Mouse (Mus musculus) lung, postnatal 0 days (tissue): ENCODE measurements around the gene Ggt1. TPM values are rescaled to one million over a fixed set of nuclear protein-coding genes. Genes with fewer than 3 reads are reported as not detected.

ENCODE experiments used
- ATAC-seq: fragments of 200-750 bp; cut with Nextera tagmentation; 2 replicates; pipeline ENCODE4 v1.8.0; 2017; ENCODE audit warnings: moderate library complexity
- DNase-seq: peaks from one replicate; pipeline ENCODE4 v3.0.0-alpha.2; 2016; ENCODE audit warnings: low spot score
- H3K27ac ChIP-seq: fragments of 300-500 bp; sonication (generic); 2 replicates; pipeline ENCODE4 v1.5.1; 2014; ENCODE audit warnings: antibody characterized with exemption, mild to moderate bottlenecking, low read length, mixed read lengths
- H3K27me3 ChIP-seq: fragments of 300-500 bp; sonication (generic); replicated peaks from 2 replicates; pipeline ENCODE4 v1.6.1; 2014; ENCODE audit warnings: low read length, mixed read lengths; ENCODE audit not compliant: insufficient read depth
- H3K36me3 ChIP-seq: fragments of 300-500 bp; sonication (generic); 2 replicates; pipeline ENCODE4 v1.6.1; 2014; ENCODE audit warnings: low read length, mixed read lengths; ENCODE audit not compliant: insufficient read depth
- H3K4me1 ChIP-seq: fragments of 300-500 bp; sonication (generic); 2 replicates; pipeline ENCODE4 v1.6.1; 2014; ENCODE audit warnings: antibody characterized with exemption, low read depth, low read length, mixed read lengths; ENCODE audit not compliant: insufficient read depth
- H3K4me2 ChIP-seq: fragments of 300-500 bp; sonication (generic); replicated peaks from 2 replicates; pipeline ENCODE4 v1.6.1; 2014; ENCODE audit warnings: low read depth, mild to moderate bottlenecking, low read length, moderate library complexity, mixed read lengths
- H3K4me3 ChIP-seq: fragments of 300-500 bp; sonication (generic); 2 replicates; pipeline ENCODE4 v1.5.1; 2014; ENCODE audit warnings: low read depth, low read length
- H3K9ac ChIP-seq: fragments of 300-500 bp; sonication (generic); replicated peaks from 2 replicates; pipeline ENCODE4 v1.6.1; 2014; ENCODE audit warnings: low read depth, mild to moderate bottlenecking
- H3K9me3 ChIP-seq: fragments of 300-500 bp; sonication (generic); 2 replicates; pipeline ENCODE4 v1.6.1; 2016; ENCODE audit warnings: low read length, mixed read lengths
- CTCF ChIP-seq: IDR thresholded peaks from 2 replicates; pipeline ENCODE4 v1.5.1; 2016; ENCODE audit warnings: antibody characterized with exemption, mild to moderate bottlenecking
- EP300 ChIP-seq: IDR thresholded peaks from 2 replicates; pipeline ENCODE4 v1.6.1; 2016; ENCODE audit warnings: antibody characterized with exemption, mild to moderate bottlenecking, control low read depth
- WGBS: fragments of 180-500 bp; shearing (Covaris S2); extraction: QIAGEN DNeasy Blood & Tissue Kit; methylation state at CpG from one replicate; pipeline ENCODE4 v1.1.7; 2014; 5-methylcytosine and 5-hydroxymethylcytosine counted together
- polyA plus RNA-seq: library from polyadenylated mRNA; unstranded; fragments of >200 nt; fragmentation: Nextera tagmentation; extraction: Ambion mirVana; gene quantifications from 2 replicates; pipeline ENCODE4 v1.2.1, GENCODE M21; 2015

Ggt1 gene
- polyA plus RNA-seq, 1 experiment from 2014 or later: 0.42 TPM

GRCm38 (mm10) chr10:75608975-75609374, 47.6 kb downstream of the Ggt1 start:
- H3K9ac ChIP-seq: no peak overlapping the region
- H3K36me3 ChIP-seq: no peaks in the 10 kb centered on the region
- H3K4me2 ChIP-seq: no peak overlapping the region
- no peaks in the 10 kb centered on the region for H3K27me3 ChIP-seq
- H3K4me3 ChIP-seq: no peak overlapping the region
- H3K27ac ChIP-seq: no peak overlapping the region
- H3K4me1 ChIP-seq: no peaks in the 10 kb centered on the region
- no peak for DNase-seq
- TF ChIP-seq EP300: no peak
- TF ChIP-seq CTCF: no peak
- WGBS: 89% methylated on average over 11 of the region's 11 CpGs
- H3K9me3 ChIP-seq: no peaks in the 10 kb centered on the region
- ATAC-seq: no peak

- TF ChIP-seq CTCF (no peak), EP300 (no peak)
Observed at GRCm38 (mm10) chr10:75610486-75610885, 49.1 kb downstream of the Ggt1 start.

GRCm38 (mm10) chr10:75616044-75616443, 54.6 kb downstream of the Ggt1 start:
- no peak for DNase-seq
- no peaks in the 10 kb centered on the region for H3K9me3 ChIP-seq
- WGBS: 86% methylated on average over 4 of the region's 4 CpGs
- no peak overlapping the region for H3K4me3 ChIP-seq
- H3K9ac ChIP-seq: no peak overlapping the region
- H3K4me2 ChIP-seq: no peak overlapping the region
- no peak for ATAC-seq
- H3K4me1 ChIP-seq: no peaks in the 10 kb centered on the region
- no peak for TF ChIP-seq CTCF
- no peak for TF ChIP-seq EP300
- no peak overlapping the region for H3K27ac ChIP-seq
- H3K27me3 ChIP-seq: no peaks in the 10 kb centered on the region
- no peaks in the 10 kb centered on the region for H3K36me3 ChIP-seq

More at GRCm38 (mm10) chr10:75610486-75610885, 49.1 kb downstream of the Ggt1 start:
- Histone ChIP-seq H3K4me1 (no peaks in the 10 kb centered on the region), H3K4me2 (no peak overlapping the region), H3K4me3 (no peak overlapping the region), H3K27me3 (no peaks in the 10 kb centered on the region), H3K27ac (no peak overlapping the region), H3K36me3 (no peaks in the 10 kb centered on the region), H3K9ac (no peak overlapping the region), H3K9me3 (no peaks in the 10 kb centered on the region)
- ATAC-seq: no peak
- 52% methylated on average over 7 of the region's 7 CpGs for WGBS
- no peak for DNase-seq

- no peak for TF ChIP-seq EP300
- peak; percentile 32; the same call in 1 of the 2 replicates for TF ChIP-seq CTCF
- 49% methylated on average over 3 of the region's 3 CpGs for WGBS
- Histone ChIP-seq H3K4me3 (no peak overlapping the region), H3K4me1 (no peaks in the 10 kb centered on the region), H3K9ac (no peak overlapping the region), H3K27ac (no peak overlapping the region), H3K36me3 (no peaks in the 10 kb centered on the region), H3K4me2 (no peak overlapping the region), H3K9me3 (no peaks in the 10 kb centered on the region), H3K27me3 (no peaks in the 10 kb centered on the region)
- no peak for ATAC-seq
- no peak for DNase-seq
Observed at GRCm38 (mm10) chr10:75620818-75621217, 59.4 kb downstream of the Ggt1 start.

GRCm38 (mm10) chr10:75625920-75626319, 64.5 kb downstream of the Ggt1 start:
- no peak overlapping the region for H3K9ac ChIP-seq
- no peaks in the 10 kb centered on the region for H3K27me3 ChIP-seq
- no peaks in the 10 kb centered on the region for H3K36me3 ChIP-seq
- no peaks in the 10 kb centered on the region for H3K4me1 ChIP-seq
- ATAC-seq (no peak), DNase-seq (no peak)
- H3K4me2 ChIP-seq: no peak overlapping the region
- TF ChIP-seq CTCF (no peak), EP300 (no peak)
- no peak overlapping the region for H3K27ac ChIP-seq
- no peaks in the 10 kb centered on the region for H3K9me3 ChIP-seq
- H3K4me3 ChIP-seq: no peak overlapping the region
- 27% methylated on average over 6 of the region's 6 CpGs for WGBS

- WGBS: 33% methylated on average over 3 of the region's 3 CpGs
- peak; percentile 95 for ATAC-seq
- TF ChIP-seq EP300 (no peak), CTCF (no peak)
Observed at GRCm38 (mm10) chr10:75626991-75627390, 65.6 kb downstream of the Ggt1 start.

GRCm38 (mm10) chr10:75627490-75627889, 66.1 kb downstream of the Ggt1 start:
- no peak overlapping the region for H3K27ac ChIP-seq
- no peak for DNase-seq

More at GRCm38 (mm10) chr10:75626991-75627390, 65.6 kb downstream of the Ggt1 start:
- H3K27ac ChIP-seq: no peak overlapping the region
- H3K27me3 ChIP-seq: no peaks in the 10 kb centered on the region
- no peak overlapping the region for H3K9ac ChIP-seq
- no peak overlapping the region for H3K4me3 ChIP-seq
- H3K4me2 ChIP-seq: no peak overlapping the region
- no peaks in the 10 kb centered on the region for H3K9me3 ChIP-seq
- no peaks in the 10 kb centered on the region for H3K4me1 ChIP-seq
- DNase-seq: peak; percentile 85
- no peaks in the 10 kb centered on the region for H3K36me3 ChIP-seq

More at GRCm38 (mm10) chr10:75627490-75627889, 66.1 kb downstream of the Ggt1 start:
- 33% methylated on average over 3 of the region's 3 CpGs for WGBS
- Histone ChIP-seq H3K9me3 (no peaks in the 10 kb centered on the region), H3K9ac (no peak overlapping the region), H3K36me3 (no peaks in the 10 kb centered on the region), H3K27me3 (no peaks in the 10 kb centered on the region), H3K4me2 (no peak overlapping the region), H3K4me1 (no peaks in the 10 kb centered on the region), H3K4me3 (no peak overlapping the region)
- TF ChIP-seq EP300 (no peak), CTCF (no peak)
- no peak for ATAC-seq
